Mouse (Mus musculus) brain, embryonic 18.5 days (tissue): ENCODE measurements around the gene Tbcel.

Experiments used
- DNase-seq: peaks from one replicate; pipeline ENCODE4 v3.0.0-alpha.2; 2012; ENCODE audit warnings: low read depth, low spot score

Gene Tbcel

GRCm38 (mm10) chr9:42507709-42508108 lies at the start of gene Tbcel:
Gene Tbcel (minus strand): TSS chr9:42507809.
- DNase-seq, result no peak

GRCm38 (mm10) chr9:42555186-42555585 lies 47.6 kb upstream of the Tbcel start:
- no peak for DNase-seq

- DNase-seq, result peak; percentile 45
These were observed 42.5 kb upstream of the Tbcel start for GRCm38 (mm10) chr9:42550116-42550515.

- no peak for DNase-seq
These were observed 41.4 kb upstream of the Tbcel start for GRCm38 (mm10) chr9:42548981-42549380.

- DNase-seq, result peak; percentile 60
These were observed 36.9 kb upstream of the Tbcel start for GRCm38 (mm10) chr9:42544521-42544920.

- no peak for DNase-seq
These were observed 25.9 kb upstream of the Tbcel start for GRCm38 (mm10) chr9:42533491-42533890.

- no peak for DNase-seq
These were observed 25.4 kb upstream of the Tbcel start for GRCm38 (mm10) chr9:42533041-42533440.

- DNase-seq, result no peak
These were observed 24.3 kb upstream of the Tbcel start for GRCm38 (mm10) chr9:42531951-42532350.

GRCm38 (mm10) chr9:42530221-42531152 lies 22.9 kb upstream of the Tbcel start:
- peak; percentile 56 for DNase-seq

- peak; percentile 47 for DNase-seq
These were observed 13.0 kb upstream of the Tbcel start for GRCm38 (mm10) chr9:42520587-42521084.

- no peak for DNase-seq
These were observed 10.6 kb upstream of the Tbcel start for GRCm38 (mm10) chr9:42518163-42518562.

- no peak for DNase-seq
These were observed 5.5 kb upstream of the Tbcel start for GRCm38 (mm10) chr9:42513159-42513558.

- DNase-seq, result no peak
These were observed 4.7 kb upstream of the Tbcel start for GRCm38 (mm10) chr9:42512312-42512711.

- DNase-seq, result no peak
These were observed 626 bp upstream of the Tbcel start for GRCm38 (mm10) chr9:42508235-42508634.

GRCm38 (mm10) chr9:42507022-42507421 lies 587 bp downstream of the Tbcel start:
- DNase-seq, result no peak

- DNase-seq, result no peak
These were observed 2.6 kb downstream of the Tbcel start for GRCm38 (mm10) chr9:42504971-42505510.

- no peak for DNase-seq
These were observed 3.0 kb downstream of the Tbcel start for GRCm38 (mm10) chr9:42504559-42504958.

- DNase-seq, result no peak
These were observed 3.9 kb downstream of the Tbcel start for GRCm38 (mm10) chr9:42503709-42504108.

- DNase-seq, result no peak
These were observed 11.3 kb downstream of the Tbcel start for GRCm38 (mm10) chr9:42496296-42496695.

- no peak for DNase-seq
These were observed 15.8 kb downstream of the Tbcel start for GRCm38 (mm10) chr9:42491780-42492179.

GRCm38 (mm10) chr9:42490589-42491382 lies 16.8 kb downstream of the Tbcel start:
- DNase-seq, result no peak

- no peak for DNase-seq
These were observed 19.5 kb downstream of the Tbcel start for GRCm38 (mm10) chr9:42488071-42488470.
